Mouse (Mus musculus) ovary, adult 10 weeks (tissue): Measurements from ENCODE around the gene Cdk16. TPM values are rescaled to one million over a fixed set of nuclear protein-coding genes. Genes with fewer than 3 reads are reported as not detected.

Experiments used
- polyA plus RNA-seq: library from polyadenylated mRNA; stranded (reverse); fragments of 350-450 nt; fragmentation: Illumina TruSeq; extraction: RNeasy Lipid Tissue Mini Kit (QIAGEN cat#74804); gene quantifications from one replicate; pipeline ENCODE4 v1.2.3, GENCODE M21; 2014

Cdk16 gene
- 28.4 TPM for polyA plus RNA-seq

DNA sequence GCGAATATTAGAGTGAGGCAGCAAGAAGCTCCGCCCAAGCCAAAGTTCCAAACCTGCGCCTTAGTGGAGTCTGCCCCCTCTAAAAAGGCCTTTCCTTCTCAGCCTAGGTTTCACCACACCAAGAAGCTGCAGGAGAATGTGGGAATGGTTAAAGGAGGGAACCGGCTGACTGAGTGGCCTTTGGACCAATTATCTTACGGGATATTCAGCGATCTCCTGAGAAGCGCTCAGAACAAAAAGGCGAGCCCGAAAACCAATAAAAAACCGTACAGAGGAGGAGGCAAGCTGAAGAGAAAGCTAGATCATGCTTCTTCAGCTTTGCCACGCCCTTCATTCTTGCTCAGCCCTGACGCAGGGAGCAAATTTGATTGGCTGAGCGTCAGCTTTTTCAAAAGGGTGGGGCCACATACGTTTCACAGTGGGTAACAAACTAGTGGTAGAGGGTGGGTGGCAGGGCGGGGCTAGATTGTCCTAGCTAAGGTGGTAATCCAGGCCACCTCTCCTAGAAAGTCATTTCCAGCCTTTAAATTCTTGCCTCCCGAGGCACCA is at the start of gene Cdk16:
Gene Cdk16 (plus strand): TSS at position 436 of the 549 bp plus-strand sequence.

DNA sequence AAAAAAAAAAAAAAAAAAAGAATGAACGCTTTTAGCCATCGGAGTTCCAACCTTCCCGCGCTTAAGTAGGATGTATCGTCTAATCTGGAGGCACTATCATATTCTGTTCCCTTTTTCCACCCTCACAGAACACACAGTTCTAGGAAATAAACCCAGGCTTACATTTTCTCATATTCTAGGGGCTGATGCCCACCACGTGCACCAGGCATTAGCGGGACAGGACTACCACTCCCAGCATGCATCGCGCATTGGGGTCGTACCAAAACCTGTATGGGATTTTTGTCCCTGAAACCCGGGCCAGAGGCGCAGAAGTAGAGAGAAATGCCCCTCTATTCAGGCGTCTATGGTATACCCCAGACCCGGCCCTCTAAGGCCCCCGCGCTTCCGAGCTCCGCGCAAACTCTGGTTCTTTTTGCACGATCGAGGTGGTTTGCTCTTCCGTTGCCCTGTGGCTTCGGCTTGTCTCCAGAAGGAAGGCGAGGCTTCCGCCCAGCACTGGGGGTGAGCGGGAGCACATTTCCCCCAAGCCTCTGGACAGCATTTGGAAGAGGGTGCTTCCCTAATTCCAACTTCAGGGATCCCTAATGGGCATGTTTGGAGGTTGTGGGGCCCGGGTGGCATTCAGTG is 29.6 kb upstream of the Cdk16 start, which contains the start of gene Uba1:
Gene Uba1 (plus strand): TSS at position 301 of the 627 bp plus-strand sequence.

DNA sequence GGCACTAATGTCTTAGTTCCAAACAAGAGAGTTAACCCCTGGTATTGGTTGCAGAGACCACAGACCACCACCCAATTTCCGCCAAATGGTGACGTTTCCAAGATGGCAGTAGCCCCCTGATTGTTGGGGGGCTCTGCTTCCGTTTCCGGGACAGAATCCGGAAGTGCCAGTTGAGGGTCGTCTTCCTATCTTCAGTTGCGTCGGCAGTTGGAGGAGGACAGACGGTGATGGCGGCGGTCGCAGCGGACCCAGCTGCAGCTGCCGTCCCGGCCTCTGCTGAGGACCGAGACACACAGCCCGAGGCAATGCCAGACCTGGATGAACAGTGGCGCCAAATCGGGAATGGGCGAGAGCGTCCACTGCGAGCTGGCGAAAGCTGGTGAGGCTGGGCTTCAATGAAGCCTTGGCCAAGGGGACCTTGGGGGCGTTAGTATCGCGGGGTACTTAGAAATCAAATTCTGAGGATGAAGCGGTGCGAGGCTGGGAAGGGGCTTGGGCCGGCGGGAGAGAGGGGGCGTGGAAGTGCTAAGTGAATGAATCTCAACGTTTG is 16.1 kb downstream of the Cdk16 start, which contains the start of gene Usp11:
Gene Usp11 (plus strand): TSS at position 166 of the 550 bp plus-strand sequence.

Other genes starting within 250 kb of the Cdk16 start
- gene Rgn, start 138.2 kb upstream of the Cdk16 start, polyA plus RNA-seq: 5.9 TPM
- gene Rbm10, start 70.5 kb upstream of the Cdk16 start, polyA plus RNA-seq: 5.4 TPM
- gene Ndufb11, start 70.3 kb upstream of the Cdk16 start, polyA plus RNA-seq: 25.4 TPM
- 185 TPM for gene Uba1, start 29.6 kb upstream of the Cdk16 start, polyA plus RNA-seq
- gene Usp11, start 16.0 kb downstream of the Cdk16 start, polyA plus RNA-seq: 16.8 TPM
- 50.9 TPM for gene Araf, start 109.9 kb downstream of the Cdk16 start, polyA plus RNA-seq
- gene Timp1, start 182.2 kb downstream of the Cdk16 start, polyA plus RNA-seq: 5.7 TPM
- gene Syn1, start 233.1 kb downstream of the Cdk16 start, polyA plus RNA-seq: 2.3 TPM
- 2.0 TPM for gene Cfp, start 243.6 kb downstream of the Cdk16 start, polyA plus RNA-seq